Mouse (Mus musculus): ENCODE measurements around the gene Rpl19.

GRCm38 (mm10) chr11:97979824-97980495 is 46.5 kb upstream of the Rpl19 start:
- TF ChIP-seq CTCF (IDR thresholded peaks at IDR 0.05; ENCODE audit: borderline replicate concordance, extremely low read depth, insufficient read depth, insufficient read length) (no peak), POLR2A (IDR thresholded peaks at IDR 0.05; ENCODE audit: borderline replicate concordance, extremely low read depth, insufficient read depth, insufficient read length, poor library complexity, severe bottlenecking) (no peak)

Measured in brain, embryonic 14.5 days (tissue).